Mouse (Mus musculus) midbrain, embryonic 13.5 days (tissue): ENCODE measurements around the gene Plpp4. TPM values are rescaled to one million over a fixed set of nuclear protein-coding genes. Genes with fewer than 3 reads are reported as not detected.

Source experiments
- ATAC-seq: fragments of 200-750 bp; cut with Nextera tagmentation; 2 replicates; pipeline ENCODE4 v1.8.0; 2017; ENCODE audit warnings: mild to moderate bottlenecking, moderate TSS enrichment, moderate library complexity
- H3K27ac ChIP-seq: fragments of 300-500 bp; sonication (generic); 2 replicates; pipeline ENCODE4 v1.5.1; 2015; ENCODE audit warnings: inconsistent platforms, mild to moderate bottlenecking, moderate library complexity
- H3K27me3 ChIP-seq: fragments of 300-500 bp; sonication (generic); 2 replicates; pipeline ENCODE4 v1.6.1; 2015; ENCODE audit warnings: mild to moderate bottlenecking, inconsistent platforms
- H3K36me3 ChIP-seq: fragments of 300-500 bp; sonication (generic); 2 replicates; pipeline ENCODE4 v1.6.1; 2015; ENCODE audit warnings: mild to moderate bottlenecking, inconsistent platforms
- H3K4me1 ChIP-seq: fragments of 300-500 bp; sonication (generic); replicated peaks from 2 replicates; pipeline ENCODE4 v1.6.1; 2015; ENCODE audit warnings: inconsistent platforms
- H3K4me2 ChIP-seq: fragments of 300-500 bp; sonication (generic); replicated peaks from 2 replicates; pipeline ENCODE4 v1.6.1; 2015; ENCODE audit warnings: moderate library complexity, mild to moderate bottlenecking, inconsistent platforms
- H3K4me3 ChIP-seq: fragments of 300-500 bp; sonication (generic); replicated peaks from 2 replicates; pipeline ENCODE4 v1.5.1; 2015; ENCODE audit warnings: mild to moderate bottlenecking, inconsistent platforms
- H3K9ac ChIP-seq: fragments of 300-500 bp; sonication (generic); replicated peaks from 2 replicates; pipeline ENCODE4 v1.6.1; 2015; ENCODE audit warnings: mild to moderate bottlenecking, inconsistent platforms
- H3K9me3 ChIP-seq: fragments of 300-500 bp; sonication (generic); 2 replicates; pipeline ENCODE4 v1.6.1; 2016; ENCODE audit warnings: mild to moderate bottlenecking, inconsistent platforms
- WGBS: fragments of 180-500 bp; shearing (Covaris S2); methylation state at CpG from one replicate; pipeline ENCODE4 v1.1.7; 2015; 5-methylcytosine and 5-hydroxymethylcytosine counted together
- polyA plus RNA-seq: library from polyadenylated mRNA; unstranded; fragments of >200 nt; fragmentation: Nextera tagmentation; extraction: Ambion mirVana; gene quantifications from 2 replicates; pipeline ENCODE4 v1.2.1, GENCODE M21; 2015

Plpp4 gene
- polyA plus RNA-seq, 1 experiment from 2014 or later = 6.2 TPM

GRCm38 (mm10) chr7:129303356-129303755, 46.5 kb downstream of the Plpp4 start:
- 87% methylated on average over 4 of the region's 4 CpGs for WGBS
- no peak overlapping the region for H3K4me2 ChIP-seq
- no peaks in the 10 kb centered on the region for H3K9me3 ChIP-seq
- no peaks in the 10 kb centered on the region for H3K36me3 ChIP-seq
- H3K27ac ChIP-seq = no peak overlapping the region
- H3K4me1 ChIP-seq = peaks cover 6% of the 10 kb centered on the region
- no peak for ATAC-seq
- H3K9ac ChIP-seq = no peak overlapping the region
- no peaks in the 10 kb centered on the region for H3K27me3 ChIP-seq
- no peak overlapping the region for H3K4me3 ChIP-seq

DNA sequence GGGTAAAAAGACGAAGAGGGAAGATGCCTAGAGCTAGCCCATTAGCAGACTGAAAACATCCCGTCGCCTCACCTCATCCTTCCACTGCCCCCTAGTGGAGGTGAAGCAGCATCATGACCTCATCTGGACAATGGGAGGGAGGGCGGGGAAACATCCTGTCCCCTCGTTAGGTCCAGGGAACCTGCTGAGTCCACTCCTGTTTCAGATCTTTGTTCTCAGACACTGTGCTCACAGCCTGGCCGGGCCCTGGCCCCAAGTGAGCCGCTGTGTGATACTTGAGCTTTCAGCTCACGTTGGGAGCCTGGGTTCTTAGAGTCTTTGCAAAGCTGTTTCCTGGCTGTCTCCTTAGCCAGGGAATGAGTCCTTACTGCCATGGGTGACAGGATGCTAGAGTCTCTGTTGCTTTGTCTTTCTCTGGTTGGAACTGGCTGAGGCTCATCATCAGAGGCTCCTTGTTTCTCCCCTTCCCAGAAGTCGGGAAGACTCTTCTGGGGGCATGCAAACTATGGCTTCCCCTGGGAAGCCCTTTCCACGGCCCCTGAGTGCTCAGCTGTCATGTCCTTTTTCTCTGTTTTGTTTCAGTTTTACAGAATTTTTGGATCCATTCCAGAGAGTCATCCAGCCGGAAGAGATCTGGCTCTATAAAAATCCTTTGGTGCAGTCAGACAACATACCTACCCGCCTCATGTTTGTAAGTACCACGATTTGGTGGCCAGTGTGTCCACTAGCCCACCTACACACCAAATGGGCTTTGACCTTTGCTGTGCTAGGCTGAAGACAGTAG, 50.4 kb downstream of the Plpp4 start:
- 0 out of 2 replicates have a peak, but pooled peaks have one; percentile 45 for ATAC-seq
- 28% methylated on average over 13 of the region's 13 CpGs for WGBS
- H3K27me3 ChIP-seq = no peaks in the 10 kb centered on the region
- peaks cover 6% of the 10 kb centered on the region for H3K4me1 ChIP-seq
- H3K27ac ChIP-seq = no peak overlapping the region
- H3K36me3 ChIP-seq = no peaks in the 10 kb centered on the region
- no peak overlapping the region for H3K4me2 ChIP-seq
- no peaks in the 10 kb centered on the region for H3K9me3 ChIP-seq
- no peak overlapping the region for H3K4me3 ChIP-seq
- H3K9ac ChIP-seq = no peak overlapping the region

GRCm38 (mm10) chr7:129308661-129309060, 51.8 kb downstream of the Plpp4 start:
- Histone ChIP-seq H3K4me1 (peaks cover 6% of the 10 kb centered on the region), H3K9me3 (no peaks in the 10 kb centered on the region), H3K4me3 (no peak overlapping the region), H3K4me2 (no peak overlapping the region), H3K27me3 (no peaks in the 10 kb centered on the region), H3K9ac (no peak overlapping the region), H3K36me3 (no peaks in the 10 kb centered on the region), H3K27ac (no peak overlapping the region)
- ATAC-seq = no peak
- 80% methylated on average over 6 of the region's 6 CpGs for WGBS

DNA sequence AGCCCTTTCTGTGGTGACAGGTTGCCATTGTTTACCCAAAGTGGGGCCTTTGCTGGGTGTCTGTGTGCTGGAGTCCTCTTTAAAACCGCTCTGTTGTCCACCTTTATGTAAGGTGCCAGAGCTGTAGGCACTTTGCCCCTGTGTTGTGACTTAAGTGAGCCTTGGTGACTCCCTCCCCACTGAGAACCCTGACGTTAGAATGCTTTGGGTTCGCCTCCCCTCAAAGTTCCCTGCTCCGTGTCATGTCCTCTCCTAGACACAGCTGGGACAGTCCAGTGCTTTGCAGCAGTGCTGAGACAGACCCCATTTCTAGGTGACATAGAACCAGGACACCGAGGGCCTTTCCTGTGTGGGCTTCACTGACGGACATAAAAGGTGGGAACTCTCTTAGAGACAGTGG, 55.7 kb downstream of the Plpp4 start:
- Histone ChIP-seq H3K4me2 (no peak overlapping the region), H3K4me3 (no peak overlapping the region), H3K27ac (no peak overlapping the region), H3K27me3 (no peaks in the 10 kb centered on the region), H3K36me3 (no peaks in the 10 kb centered on the region), H3K9me3 (no peaks in the 10 kb centered on the region), H3K9ac (no peak overlapping the region), H3K4me1 (peaks cover 4% of the 10 kb centered on the region; the same call in 1 of the 2 replicates)
- ATAC-seq = no peak
- 69% methylated on average over 6 of the region's 6 CpGs for WGBS

GRCm38 (mm10) chr7:129313969-129314368, 57.1 kb downstream of the Plpp4 start:
- no peak overlapping the region for H3K9ac ChIP-seq
- no peak overlapping the region for H3K4me3 ChIP-seq
- ATAC-seq = no peak
- no peaks in the 10 kb centered on the region for H3K36me3 ChIP-seq
- H3K27me3 ChIP-seq = no peaks in the 10 kb centered on the region
- H3K9me3 ChIP-seq = no peaks in the 10 kb centered on the region
- peaks cover 4% of the 10 kb centered on the region; the same call in 1 of the 2 replicates for H3K4me1 ChIP-seq
- no peak overlapping the region for H3K4me2 ChIP-seq
- 77% methylated on average over 2 of the region's 2 CpGs for WGBS
- H3K27ac ChIP-seq = no peak overlapping the region

DNA sequence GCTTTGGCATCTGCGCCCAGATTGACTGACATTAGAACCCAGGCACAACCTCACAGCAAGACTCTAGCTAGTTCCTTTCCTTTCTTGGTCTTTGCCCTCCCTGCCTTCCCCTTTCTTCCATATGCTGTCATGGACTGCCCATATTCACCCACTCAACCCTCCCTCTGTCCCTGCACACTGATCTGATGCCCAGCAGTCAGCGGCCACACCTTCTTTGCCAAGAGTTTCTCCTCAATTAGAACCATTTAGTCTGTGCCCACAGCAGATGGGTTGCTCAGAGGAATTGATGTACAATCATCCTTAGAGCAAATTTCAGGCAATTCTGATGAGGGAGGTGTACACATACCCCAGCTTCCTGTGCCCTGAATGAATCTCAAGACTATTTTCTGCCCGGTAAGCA, 83.3 kb downstream of the Plpp4 start:
- ATAC-seq = no peak
- Histone ChIP-seq H3K9ac (no peak overlapping the region), H3K9me3 (no peaks in the 10 kb centered on the region), H3K4me1 (no peaks in the 10 kb centered on the region), H3K36me3 (no peaks in the 10 kb centered on the region), H3K4me3 (no peak overlapping the region), H3K27me3 (no peaks in the 10 kb centered on the region), H3K27ac (no peak overlapping the region), H3K4me2 (no peak overlapping the region)
- WGBS = 99% methylated on average over 3 of the region's 3 CpGs

DNA sequence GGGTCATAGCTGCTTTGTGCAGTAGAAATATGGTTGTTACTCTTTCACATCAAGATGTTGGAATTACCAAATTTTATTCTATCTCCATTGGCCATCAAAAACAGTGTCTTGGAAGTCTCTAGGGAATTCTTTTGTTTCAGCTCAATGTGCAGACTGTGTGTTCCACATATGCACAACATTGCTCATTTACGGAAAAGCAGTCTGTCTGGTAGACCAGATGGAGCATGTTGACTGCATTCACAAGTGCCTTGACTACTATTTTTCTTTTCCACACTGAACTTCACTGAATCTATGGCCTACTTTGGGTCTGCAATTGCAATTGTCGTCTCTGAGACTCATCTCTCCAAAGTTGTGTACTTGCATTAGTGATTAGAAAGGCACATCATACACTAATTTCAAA, 98.7 kb downstream of the Plpp4 start:
- 94% methylated on average over 2 of the region's 2 CpGs for WGBS
- H3K9me3 ChIP-seq = no peaks in the 10 kb centered on the region
- ATAC-seq = no peak
- H3K36me3 ChIP-seq = no peaks in the 10 kb centered on the region
- H3K9ac ChIP-seq = no peak overlapping the region
- no peak overlapping the region for H3K27ac ChIP-seq
- H3K4me2 ChIP-seq = no peak overlapping the region
- no peaks in the 10 kb centered on the region for H3K4me1 ChIP-seq
- no peak overlapping the region for H3K4me3 ChIP-seq
- no peaks in the 10 kb centered on the region for H3K27me3 ChIP-seq

- Histone ChIP-seq H3K36me3 (no peaks in the 10 kb centered on the region), H3K4me1 (no peaks in the 10 kb centered on the region), H3K4me2 (no peak overlapping the region), H3K4me3 (no peak overlapping the region), H3K27ac (no peak overlapping the region), H3K9ac (no peak overlapping the region), H3K9me3 (no peaks in the 10 kb centered on the region), H3K27me3 (no peaks in the 10 kb centered on the region)
- no peak for ATAC-seq
- 88% methylated on average over 1 of the region's 1 CpGs for WGBS
These were observed 118.5 kb downstream of the Plpp4 start for GRCm38 (mm10) chr7:129375306-129375705.

- Histone ChIP-seq H3K36me3 (no peaks in the 10 kb centered on the region), H3K27me3 (no peaks in the 10 kb centered on the region; the same call in 1 of the 2 replicates), H3K4me2 (no peak overlapping the region), H3K4me1 (no peaks in the 10 kb centered on the region), H3K9ac (no peak overlapping the region), H3K4me3 (no peak overlapping the region), H3K9me3 (no peaks in the 10 kb centered on the region), H3K27ac (no peak overlapping the region)
- ATAC-seq = no peak
- 79% methylated on average over 3 of the region's 3 CpGs for WGBS
These were observed 128.3 kb downstream of the Plpp4 start for GRCm38 (mm10) chr7:129385149-129385548.

GRCm38 (mm10) chr7:129392835-129393489, 136.1 kb downstream of the Plpp4 start:
- WGBS = 40% methylated on average over 11 of the region's 11 CpGs
- ATAC-seq = no peak

DNA sequence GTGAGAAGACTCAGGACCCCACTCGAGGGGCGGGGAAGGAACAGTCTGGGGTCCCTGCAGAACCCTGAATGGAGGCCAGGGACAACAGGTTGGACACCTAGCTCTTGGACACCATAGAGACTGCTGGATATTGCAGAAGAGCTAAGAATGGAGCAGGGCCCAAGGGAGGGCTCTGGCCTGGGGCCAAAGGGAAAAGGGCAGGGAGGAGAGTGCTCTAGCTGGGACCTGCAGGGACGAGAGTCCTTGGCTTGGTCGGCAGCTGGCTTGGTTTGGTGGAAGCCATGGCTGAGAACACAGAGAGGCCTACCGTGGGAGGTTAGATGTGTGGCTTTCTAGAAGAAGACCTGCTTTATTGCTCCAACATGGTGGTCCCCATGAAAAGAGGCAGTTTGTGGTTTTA, 139.7 kb downstream of the Plpp4 start:
- Histone ChIP-seq H3K9ac (no peak overlapping the region), H3K4me2 (no peak overlapping the region), H3K9me3 (no peaks in the 10 kb centered on the region), H3K4me3 (no peak overlapping the region), H3K27me3 (peaks cover 3% of the 10 kb centered on the region; the same call in 1 of the 2 replicates), H3K27ac (no peak overlapping the region), H3K36me3 (no peaks in the 10 kb centered on the region), H3K4me1 (peaks cover 7% of the 10 kb centered on the region)
- WGBS = 92% methylated on average over 5 of the region's 5 CpGs
- ATAC-seq = no peak

More at GRCm38 (mm10) chr7:129392835-129393489, 136.1 kb downstream of the Plpp4 start:
- peaks cover 7% of the 10 kb centered on the region; the same call in 1 of the 2 replicates for H3K27me3 ChIP-seq
- H3K4me3 ChIP-seq = no peak overlapping the region
- no peaks in the 10 kb centered on the region for H3K36me3 ChIP-seq
- H3K9ac ChIP-seq = no peak overlapping the region
- H3K4me1 ChIP-seq = peaks cover 7% of the 10 kb centered on the region
- no peak overlapping the region for H3K4me2 ChIP-seq
- peak overlapping the region; percentile 30; the same call in 1 of the 2 replicates for H3K27ac ChIP-seq
- H3K9me3 ChIP-seq = no peaks in the 10 kb centered on the region

DNA sequence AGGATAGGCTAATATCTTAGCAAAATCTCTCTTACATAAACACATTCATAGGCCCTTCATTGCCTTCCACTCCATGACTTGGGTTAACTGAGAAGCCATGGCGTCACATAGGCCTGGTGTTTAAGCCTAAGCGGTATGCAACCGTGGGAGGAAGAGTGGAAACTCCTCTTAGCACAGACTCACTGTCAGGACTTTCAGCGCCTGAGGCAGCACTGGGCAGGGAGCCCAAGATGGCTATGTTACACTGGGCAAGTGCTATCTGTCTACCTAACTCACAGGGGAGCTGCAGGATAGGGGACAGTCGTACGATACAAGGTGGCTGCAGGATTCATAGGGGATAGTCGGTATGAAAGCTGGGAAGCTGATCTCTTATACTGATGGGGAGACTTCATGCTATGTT, 142.2 kb downstream of the Plpp4 start:
- WGBS = 92% methylated on average over 7 of the region's 7 CpGs
- H3K4me3 ChIP-seq = no peak overlapping the region
- H3K36me3 ChIP-seq = no peaks in the 10 kb centered on the region
- H3K27me3 ChIP-seq = peaks cover 3% of the 10 kb centered on the region; the same call in 1 of the 2 replicates
- H3K9ac ChIP-seq = no peak overlapping the region
- ATAC-seq = no peak
- H3K9me3 ChIP-seq = no peaks in the 10 kb centered on the region
- no peak overlapping the region for H3K4me2 ChIP-seq
- H3K4me1 ChIP-seq = peaks cover 19% of the 10 kb centered on the region
- no peak overlapping the region for H3K27ac ChIP-seq
